Mouse (Mus musculus) lung, postnatal 0 days (tissue): ENCODE results near the gene Usb1. TPM values are rescaled to one million over a fixed set of nuclear protein-coding genes. Genes with fewer than 3 reads are reported as not detected.
A peak's percentile ranks its signal among the peaks of the same experiment; 100 is the strongest.

Source experiments
- ATAC-seq: fragments of 200-750 bp; cut with Nextera tagmentation; 2 replicates; pipeline ENCODE4 v1.8.0; 2017; ENCODE audit warnings: moderate library complexity
- DNase-seq: peaks from one replicate; pipeline ENCODE4 v3.0.0-alpha.2; 2016; ENCODE audit warnings: low spot score
- H3K27ac ChIP-seq: fragments of 300-500 bp; sonication (generic); 2 replicates; pipeline ENCODE4 v1.5.1; 2014; ENCODE audit warnings: antibody characterized with exemption, mild to moderate bottlenecking, low read length, mixed read lengths
- H3K27me3 ChIP-seq: fragments of 300-500 bp; sonication (generic); replicated peaks from 2 replicates; pipeline ENCODE4 v1.6.1; 2014; ENCODE audit warnings: low read length, mixed read lengths; ENCODE audit not compliant: insufficient read depth
- H3K36me3 ChIP-seq: fragments of 300-500 bp; sonication (generic); 2 replicates; pipeline ENCODE4 v1.6.1; 2014; ENCODE audit warnings: low read length, mixed read lengths; ENCODE audit not compliant: insufficient read depth
- H3K4me1 ChIP-seq: fragments of 300-500 bp; sonication (generic); 2 replicates; pipeline ENCODE4 v1.6.1; 2014; ENCODE audit warnings: antibody characterized with exemption, low read depth, low read length, mixed read lengths; ENCODE audit not compliant: insufficient read depth
- H3K4me2 ChIP-seq: fragments of 300-500 bp; sonication (generic); replicated peaks from 2 replicates; pipeline ENCODE4 v1.6.1; 2014; ENCODE audit warnings: low read depth, mild to moderate bottlenecking, low read length, moderate library complexity, mixed read lengths
- H3K4me3 ChIP-seq: fragments of 300-500 bp; sonication (generic); 2 replicates; pipeline ENCODE4 v1.5.1; 2014; ENCODE audit warnings: low read depth, low read length
- H3K9ac ChIP-seq: fragments of 300-500 bp; sonication (generic); replicated peaks from 2 replicates; pipeline ENCODE4 v1.6.1; 2014; ENCODE audit warnings: low read depth, mild to moderate bottlenecking
- H3K9me3 ChIP-seq: fragments of 300-500 bp; sonication (generic); 2 replicates; pipeline ENCODE4 v1.6.1; 2016; ENCODE audit warnings: low read length, mixed read lengths
- CTCF ChIP-seq: IDR thresholded peaks from 2 replicates; pipeline ENCODE4 v1.5.1; 2016; ENCODE audit warnings: antibody characterized with exemption, mild to moderate bottlenecking
- EP300 ChIP-seq: IDR thresholded peaks from 2 replicates; pipeline ENCODE4 v1.6.1; 2016; ENCODE audit warnings: antibody characterized with exemption, mild to moderate bottlenecking, control low read depth
- WGBS: fragments of 180-500 bp; shearing (Covaris S2); extraction: QIAGEN DNeasy Blood & Tissue Kit; methylation state at CpG from one replicate; pipeline ENCODE4 v1.1.7; 2014; 5-methylcytosine and 5-hydroxymethylcytosine counted together
- polyA plus RNA-seq: library from polyadenylated mRNA; unstranded; fragments of >200 nt; fragmentation: Nextera tagmentation; extraction: Ambion mirVana; gene quantifications from 2 replicates; pipeline ENCODE4 v1.2.1, GENCODE M21; 2015

The Usb1 gene
- polyA plus RNA-seq, 1 experiment from 2014 or later = 39.2 TPM

GRCm38 (mm10) chr8:95320224-95321139 is 11.6 kb upstream of the Usb1 start:
- H3K9me3 ChIP-seq = no peaks in the 10 kb centered on the region
- peak overlapping the region; percentile 80 for H3K4me2 ChIP-seq
- 1% methylated on average over 40 of the region's 41 CpGs for WGBS
- DNase-seq (peak; percentile 82), ATAC-seq (peak; percentile 87)
- peaks cover 7% of the 10 kb centered on the region; the same call in 1 of the 2 replicates for H3K4me1 ChIP-seq
- peak; percentile 51 for TF ChIP-seq CTCF
- TF ChIP-seq EP300 = no peak
- H3K27ac ChIP-seq = no peak overlapping the region
- H3K36me3 ChIP-seq = no peaks in the 10 kb centered on the region
- H3K9ac ChIP-seq = no peak overlapping the region
- peak overlapping the region; percentile 36 for H3K4me3 ChIP-seq
- H3K27me3 ChIP-seq = no peaks in the 10 kb centered on the region

- Histone ChIP-seq H3K4me2 (no peak overlapping the region), H3K9ac (no peak overlapping the region), H3K9me3 (no peaks in the 10 kb centered on the region), H3K36me3 (peaks cover 11% of the 10 kb centered on the region), H3K27me3 (no peaks in the 10 kb centered on the region), H3K4me3 (no peak overlapping the region), H3K4me1 (peaks cover 7% of the 10 kb centered on the region; the same call in 1 of the 2 replicates), H3K27ac (no peak overlapping the region)
- no peak for DNase-seq
- TF ChIP-seq EP300 (no peak), CTCF (no peak)
- no peak for ATAC-seq
- 61% methylated on average over 3 of the region's 3 CpGs for WGBS
These were observed 8.9 kb upstream of the Usb1 start for GRCm38 (mm10) chr8:95323201-95323600.

- WGBS = 35% methylated on average over 5 of the region's 5 CpGs
- Histone ChIP-seq H3K4me3 (no peak overlapping the region), H3K9ac (no peak overlapping the region), H3K9me3 (no peaks in the 10 kb centered on the region), H3K27ac (peak overlapping the region; percentile 20), H3K4me1 (peaks cover 7% of the 10 kb centered on the region; the same call in 1 of the 2 replicates), H3K27me3 (no peaks in the 10 kb centered on the region), H3K36me3 (peaks cover 16% of the 10 kb centered on the region), H3K4me2 (no peak overlapping the region)
- ATAC-seq (no peak), DNase-seq (no peak)
- TF ChIP-seq EP300 = no peak
- TF ChIP-seq CTCF = no peak
These were observed 7.4 kb upstream of the Usb1 start for GRCm38 (mm10) chr8:95324646-95325045.

- peaks cover 12% of the 10 kb centered on the region; the same call in 1 of the 2 replicates for H3K4me1 ChIP-seq
- H3K4me2 ChIP-seq = no peak overlapping the region
- no peak overlapping the region for H3K4me3 ChIP-seq
- TF ChIP-seq CTCF (no peak), EP300 (peak; percentile 63)
- WGBS = 70% methylated on average over 5 of the region's 5 CpGs
- DNase-seq = no peak
- H3K27me3 ChIP-seq = no peaks in the 10 kb centered on the region
- no peak for ATAC-seq
- H3K9ac ChIP-seq = no peak overlapping the region
- H3K9me3 ChIP-seq = no peaks in the 10 kb centered on the region
- H3K27ac ChIP-seq = 0 out of 2 replicates have a peak overlapping the region, but pooled peaks have one; percentile 38
- peaks cover 16% of the 10 kb centered on the region for H3K36me3 ChIP-seq
These were observed 5.3 kb upstream of the Usb1 start for GRCm38 (mm10) chr8:95326822-95327221.

GRCm38 (mm10) chr8:95327866-95328465 is 4.1 kb upstream of the Usb1 start:
- Histone ChIP-seq H3K4me2 (no peak overlapping the region), H3K27ac (no peak overlapping the region), H3K9ac (no peak overlapping the region), H3K36me3 (peaks cover 16% of the 10 kb centered on the region), H3K4me3 (no peak overlapping the region), H3K27me3 (no peaks in the 10 kb centered on the region), H3K9me3 (no peaks in the 10 kb centered on the region), H3K4me1 (peaks cover 16% of the 10 kb centered on the region; the same call in 1 of the 2 replicates)
- TF ChIP-seq EP300 (no peak), CTCF (no peak)
- ATAC-seq = no peak
- 90% methylated on average over 43 of the region's 46 CpGs for WGBS
- no peak for DNase-seq

GRCm38 (mm10) chr8:95330367-95330766 is 1.7 kb upstream of the Usb1 start:
- H3K27ac ChIP-seq = peak overlapping the region; percentile 96

More at GRCm38 (mm10) chr8:95330367-95330766, 1.7 kb upstream of the Usb1 start:
- Histone ChIP-seq H3K9ac (peak overlapping the region; percentile 86), H3K4me2 (peak overlapping the region; percentile 85), H3K4me1 (peaks cover 15% of the 10 kb centered on the region; the same call in 1 of the 2 replicates), H3K4me3 (peak overlapping the region; percentile 84), H3K9me3 (no peaks in the 10 kb centered on the region), H3K27me3 (no peaks in the 10 kb centered on the region), H3K36me3 (peaks cover 16% of the 10 kb centered on the region)
- DNase-seq (no peak), ATAC-seq (no peak)
- WGBS = 71% methylated on average over 1 of the region's 1 CpGs
- TF ChIP-seq CTCF (no peak), EP300 (no peak)
